Mouse (Mus musculus): ENCODE data around the gene Cx3cr1.

GRCm38 (mm10) chr9:120064317-120064716, 5.4 kb downstream of the Cx3cr1 start:
- TF ChIP-seq POLR2A (IDR thresholded peaks at IDR 0.05; ENCODE audit: borderline replicate concordance, low read depth, low read length), result no peak
- TF ChIP-seq CTCF (IDR thresholded peaks at IDR 0.05; ENCODE audit: low read depth, low read length), result no peak

Data from bone marrow macrophage, adult 2 months (primary cell).